Mouse (Mus musculus): ENCODE results near the gene Kcnq5.

DNA sequence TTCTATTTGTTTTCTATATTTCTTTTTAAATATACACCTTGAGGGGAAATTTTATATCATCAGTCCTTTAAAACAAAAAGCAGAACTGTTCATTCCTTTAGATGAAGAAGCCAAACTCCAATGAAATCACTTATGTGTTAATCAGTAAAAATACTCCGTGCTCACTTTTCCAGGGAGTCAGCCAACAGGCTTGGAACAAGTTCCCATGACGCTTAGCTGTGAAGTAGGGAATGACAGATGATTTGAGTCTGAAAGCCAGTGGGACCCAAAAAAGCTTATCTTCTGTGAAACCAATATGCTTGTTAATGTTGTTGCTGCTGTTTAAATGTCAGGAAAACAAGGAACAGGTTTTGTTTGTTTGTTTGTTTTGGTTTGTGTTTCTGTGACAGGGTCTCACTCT lies 326.3 kb downstream of the Kcnq5 start:
- TF ChIP-seq CTCF (conservative IDR thresholded peaks at IDR 0.05 in 1 of 2, IDR thresholded peaks at IDR 0.05 in 1 of 2; ENCODE audit: low read depth in 2 of 2, low read length in 2 of 2) (no peak), ETS1 (conservative IDR thresholded peaks at IDR 0.05; ENCODE audit: low read depth, low read length) (no peak), SMC3 (IDR thresholded peaks at IDR 0.05; ENCODE audit: low read depth, low read length) (no peak), TCF12 (IDR thresholded peaks at IDR 0.05; ENCODE audit: low read depth, low read length) (no peak), POLR2A (IDR thresholded peaks at IDR 0.05; ENCODE audit: low read depth, low read length) (no peak), BHLHE40 (IDR thresholded peaks at IDR 0.05; ENCODE audit: low read depth, low read length) (no peak), UBTF (IDR thresholded peaks at IDR 0.05; ENCODE audit: low read depth, low read length) (no peak), RAD21 (IDR thresholded peaks at IDR 0.05; ENCODE audit: low read depth, low read length) (no peak), MYC (IDR thresholded peaks at IDR 0.05; ENCODE audit: low read depth, low read length) (no peak), MXI1 (IDR thresholded peaks at IDR 0.05; ENCODE audit: low read depth, low read length) (no peak), USF1 (IDR thresholded peaks at IDR 0.05; ENCODE audit: low read depth, low read length) (no peak)
